Mouse (Mus musculus) kidney, adult 9 months (tissue): Measurements from ENCODE around the gene Serp2.

Source experiments
- DNase-seq: peaks from one replicate; pipeline ENCODE4 v3.0.0; 2022

The Serp2 gene

DNA sequence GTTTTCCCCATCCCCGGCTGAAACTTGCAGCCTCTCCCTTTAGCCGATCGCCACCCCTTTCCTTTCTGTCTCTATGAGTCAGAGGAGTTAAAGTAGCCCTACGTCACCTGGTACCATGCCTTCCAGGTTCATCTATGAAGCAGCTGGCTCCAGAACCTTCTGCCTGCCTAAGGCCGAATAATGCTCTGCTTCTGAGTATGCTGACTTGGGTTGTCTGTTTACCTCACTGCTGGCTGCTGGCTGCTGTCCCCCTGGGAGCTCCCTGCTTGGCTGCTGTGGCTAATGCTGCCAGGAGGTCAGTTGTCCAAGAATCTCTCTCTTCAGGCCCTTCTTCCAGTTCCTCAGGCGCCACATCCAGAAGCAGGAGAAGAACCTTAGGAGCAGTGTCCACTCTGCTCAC lies 30.2 kb downstream of the Serp2 start:
- no peak for DNase-seq

- DNase-seq, result no peak
Measured at GRCm38 (mm10) chr14:76523344-76523743, 33.3 kb downstream of the Serp2 start.

DNA sequence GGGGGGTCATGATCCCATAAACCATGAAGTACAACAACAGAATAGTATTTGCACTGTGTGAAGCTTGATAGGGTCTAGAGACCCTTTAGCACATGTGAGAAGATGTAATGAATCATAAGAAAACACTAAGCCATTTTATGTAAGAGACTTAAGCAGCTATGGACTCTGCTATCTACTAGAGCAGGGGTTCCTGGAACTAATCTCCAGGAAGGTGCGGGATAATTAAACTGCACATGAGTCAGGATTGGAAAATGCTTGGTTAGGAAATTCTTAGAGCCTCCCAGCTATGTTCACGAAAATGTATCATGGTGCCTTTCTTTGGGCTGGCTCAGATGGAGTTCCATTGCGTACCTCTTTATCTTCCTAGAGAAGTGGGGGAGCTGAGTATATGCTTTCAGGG lies 35.4 kb downstream of the Serp2 start:
- no peak for DNase-seq

- DNase-seq, result peak; percentile 40
Measured at GRCm38 (mm10) chr14:76520606-76521005, 36.1 kb downstream of the Serp2 start.

DNA sequence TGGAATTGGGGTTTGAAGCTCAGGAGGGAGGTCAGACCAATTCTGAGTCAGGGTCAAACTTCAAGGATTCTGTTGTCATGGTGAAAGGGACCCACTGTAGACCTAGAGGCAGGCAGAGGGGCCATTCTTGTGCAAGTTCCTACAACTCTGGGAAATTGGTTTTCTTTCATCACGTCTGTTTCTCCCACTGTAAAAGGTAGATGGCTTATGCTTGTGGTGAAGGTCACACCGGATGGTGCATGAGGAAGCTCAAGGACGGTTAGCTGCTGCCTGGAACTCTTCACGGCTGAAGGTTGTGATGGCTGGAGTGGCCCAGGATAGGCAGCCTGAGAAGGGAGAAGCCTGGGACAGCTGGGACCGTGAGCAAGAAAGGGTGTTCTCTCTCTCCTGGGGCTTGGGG lies 38.5 kb downstream of the Serp2 start:
- DNase-seq, result no peak

- DNase-seq, result no peak
Measured at GRCm38 (mm10) chr14:76515620-76516019, 41.1 kb downstream of the Serp2 start.

GRCm38 (mm10) chr14:76514050-76514585 lies 42.6 kb downstream of the Serp2 start:
- DNase-seq, result no peak

GRCm38 (mm10) chr14:76513395-76514049 lies 43.2 kb downstream of the Serp2 start:
- DNase-seq, result peak; percentile 45

- no peak for DNase-seq
Measured at GRCm38 (mm10) chr14:76511971-76512370, 44.7 kb downstream of the Serp2 start.

DNA sequence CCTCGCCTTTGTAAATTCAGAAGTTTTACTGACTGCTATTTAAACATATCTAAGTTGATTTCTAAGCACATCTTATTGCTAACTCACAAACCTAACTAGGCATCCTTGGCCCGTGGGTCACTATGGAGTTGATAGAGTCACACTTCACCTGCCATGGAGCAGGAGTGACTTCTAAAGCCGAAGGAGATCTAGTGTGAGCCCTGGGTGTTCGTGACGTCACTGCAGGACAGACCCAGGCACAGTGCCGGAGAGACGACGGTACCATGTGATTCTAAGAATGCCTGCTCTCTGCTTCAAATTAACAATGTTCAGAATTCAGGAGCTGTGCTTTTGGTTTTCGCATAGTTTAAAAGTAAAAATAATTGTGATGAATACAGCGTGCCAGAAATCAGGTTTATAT lies 48.0 kb downstream of the Serp2 start:
- no peak for DNase-seq

- DNase-seq, result no peak
Measured at GRCm38 (mm10) chr14:76507804-76508500, 48.7 kb downstream of the Serp2 start.

- no peak for DNase-seq
Measured at GRCm38 (mm10) chr14:76507357-76507756, 49.3 kb downstream of the Serp2 start.

DNA sequence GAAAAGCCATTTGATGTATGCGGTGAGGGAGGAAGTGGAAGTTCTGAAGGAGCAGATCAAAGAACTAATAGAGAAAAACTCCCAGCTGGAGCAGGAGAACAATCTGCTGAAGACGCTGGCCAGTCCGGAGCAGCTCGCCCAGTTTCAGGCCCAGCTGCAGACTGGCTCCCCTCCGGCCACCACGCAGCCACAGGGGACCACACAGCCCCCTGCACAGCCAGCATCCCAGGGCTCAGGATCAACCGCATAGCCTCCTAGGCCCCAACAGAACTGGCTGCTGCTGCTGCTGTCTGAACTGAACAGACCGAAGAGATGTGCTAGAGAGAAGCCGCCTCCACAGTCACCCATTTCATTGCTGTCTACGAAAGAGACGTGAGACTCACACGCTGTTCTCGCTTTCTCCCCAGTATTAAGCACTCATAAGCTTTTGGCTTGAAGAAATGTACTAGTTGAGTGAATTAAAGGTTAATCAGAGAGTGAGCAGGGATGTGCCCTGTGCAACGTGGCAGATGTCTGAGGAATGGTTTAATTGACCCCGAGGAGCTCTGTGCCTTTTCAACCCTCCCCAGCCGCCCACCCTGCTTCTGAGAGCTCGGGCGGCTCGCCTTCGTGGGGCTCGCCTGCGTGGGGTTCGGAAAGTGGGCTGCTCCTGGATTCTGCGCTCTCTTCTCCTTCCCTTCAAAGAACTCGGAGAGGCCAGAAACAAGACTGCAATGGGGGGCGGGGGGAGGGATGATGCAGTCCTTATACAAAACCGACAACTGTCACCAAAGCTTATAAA lies 50.1 kb downstream of the Serp2 start:
- no peak for DNase-seq

DNA sequence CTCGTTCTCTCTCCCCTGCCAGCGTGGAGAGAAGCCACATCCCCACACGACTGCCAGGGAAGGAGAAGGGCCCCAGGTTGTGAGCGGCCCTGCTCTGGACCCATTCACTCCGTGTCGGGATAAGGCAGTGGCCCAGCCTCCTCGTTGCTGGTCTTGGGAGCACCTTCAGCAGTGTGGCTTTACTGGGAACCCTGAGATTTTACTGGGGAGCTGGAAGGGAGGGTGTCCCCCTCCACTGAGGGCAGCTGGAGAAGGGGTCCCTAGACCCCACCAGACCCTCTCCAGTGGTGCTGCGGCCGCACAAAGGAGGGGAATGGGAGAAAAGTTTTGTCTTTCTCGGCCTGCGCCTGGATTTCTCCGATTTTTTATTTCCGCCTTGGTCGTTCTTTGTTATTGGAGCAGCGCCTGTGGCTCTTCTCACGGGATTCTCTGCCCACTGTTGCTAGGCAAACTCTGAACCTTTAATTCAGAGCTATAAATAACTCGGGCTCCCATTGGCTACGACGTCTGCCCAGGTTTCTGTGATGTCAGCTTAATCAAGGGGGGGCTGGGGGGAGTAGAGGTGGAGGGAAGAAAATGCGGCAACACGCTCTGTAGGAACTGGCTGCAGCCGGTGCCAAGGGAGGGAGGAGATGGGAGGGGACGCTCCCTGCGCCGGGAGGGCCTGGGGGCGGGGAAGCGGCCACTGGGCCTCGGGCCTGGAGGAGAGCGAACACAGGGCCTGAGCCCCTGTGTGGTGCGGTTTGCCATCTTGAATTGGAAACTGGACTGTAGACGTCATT lies 51.1 kb downstream of the Serp2 start:
- peak; percentile 94 for DNase-seq

DNA sequence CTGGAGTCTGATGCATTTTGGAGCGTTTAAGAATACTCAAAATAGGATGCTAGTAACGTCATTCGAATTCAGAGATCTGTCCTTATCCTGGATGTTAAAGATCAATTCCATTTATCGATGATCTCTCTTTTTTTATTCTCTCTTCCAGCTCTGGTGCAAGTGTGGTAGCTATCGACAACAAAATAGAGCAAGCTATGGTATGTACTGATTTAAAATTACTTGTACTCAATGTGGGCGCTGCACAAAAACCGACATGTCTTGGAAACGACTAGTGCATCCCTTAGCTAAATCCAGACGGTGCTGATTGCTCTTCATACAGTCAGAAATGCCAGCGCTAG lies 51.6 kb downstream of the Serp2 start:
- DNase-seq, result no peak

- DNase-seq, result peak; percentile 96
Measured at GRCm38 (mm10) chr14:76504121-76504737, 52.5 kb downstream of the Serp2 start.

DNA sequence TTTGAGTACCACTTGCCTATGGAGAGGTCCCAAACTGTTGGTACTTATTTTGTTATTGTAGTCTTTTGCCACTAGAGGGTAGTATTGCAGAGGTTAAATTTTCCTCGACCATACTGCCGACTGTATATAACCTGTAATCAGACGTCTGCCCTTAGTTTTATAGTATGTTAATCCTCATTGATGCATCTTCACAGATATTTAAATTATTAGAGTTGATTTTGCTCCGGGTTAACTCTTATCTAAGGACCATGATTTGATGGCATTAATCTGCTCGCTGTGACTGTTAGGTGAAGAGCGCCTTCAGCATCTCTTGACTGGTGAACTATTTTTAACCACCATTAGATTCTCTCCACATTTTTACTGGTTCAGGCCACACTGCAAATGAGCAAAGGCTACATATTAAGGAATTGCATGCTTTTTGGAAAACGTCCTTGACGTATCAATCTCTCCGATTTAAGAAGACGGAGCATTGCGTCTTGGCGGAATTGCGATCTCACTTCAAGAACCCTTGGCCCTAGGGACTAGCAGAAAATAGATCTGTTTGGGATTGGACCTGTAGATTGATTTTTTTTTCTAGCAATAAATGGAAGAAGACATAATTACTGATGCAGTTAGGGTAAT lies 53.3 kb downstream of the Serp2 start:
- DNase-seq, result peak; percentile 50

DNA sequence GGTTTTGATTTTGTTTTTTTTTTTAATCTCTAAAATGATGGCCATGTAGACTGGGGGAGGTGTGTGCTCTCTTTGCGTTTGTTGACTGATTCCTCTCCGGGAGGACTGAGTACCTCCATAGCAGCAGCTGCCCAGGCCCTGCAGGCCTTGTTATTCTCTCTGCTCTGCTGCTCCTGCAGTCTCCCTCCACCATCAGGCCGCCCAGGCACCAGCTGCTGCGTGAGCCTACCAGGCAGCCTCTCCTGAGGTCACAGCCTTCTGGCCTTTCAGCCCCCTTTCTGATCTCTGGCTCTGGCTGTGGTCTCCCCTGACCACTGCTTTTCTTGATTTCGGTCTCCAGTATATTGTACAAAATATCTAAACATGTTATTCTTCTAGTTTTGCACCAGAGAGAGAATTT lies 56.7 kb downstream of the Serp2 start:
- DNase-seq, result no peak

DNA sequence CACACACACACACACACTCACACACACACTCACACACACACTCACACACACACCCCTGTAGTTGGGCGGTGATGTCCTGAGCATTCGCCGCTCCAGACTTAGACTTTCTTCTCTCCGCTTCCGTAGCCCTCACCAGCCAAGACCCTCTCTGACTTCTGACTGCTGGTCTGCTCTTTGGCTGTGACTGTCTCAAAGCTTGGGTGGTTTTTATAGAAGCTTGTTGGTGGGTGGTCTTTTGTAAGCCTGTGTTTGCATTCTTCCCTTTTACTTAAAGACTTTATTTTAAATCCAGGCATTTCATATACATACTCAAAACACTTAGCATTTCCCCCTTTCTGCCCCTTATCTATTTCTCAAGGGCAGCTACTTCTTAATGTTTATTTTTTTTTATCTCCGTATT lies 57.2 kb downstream of the Serp2 start:
- DNase-seq, result no peak

DNA sequence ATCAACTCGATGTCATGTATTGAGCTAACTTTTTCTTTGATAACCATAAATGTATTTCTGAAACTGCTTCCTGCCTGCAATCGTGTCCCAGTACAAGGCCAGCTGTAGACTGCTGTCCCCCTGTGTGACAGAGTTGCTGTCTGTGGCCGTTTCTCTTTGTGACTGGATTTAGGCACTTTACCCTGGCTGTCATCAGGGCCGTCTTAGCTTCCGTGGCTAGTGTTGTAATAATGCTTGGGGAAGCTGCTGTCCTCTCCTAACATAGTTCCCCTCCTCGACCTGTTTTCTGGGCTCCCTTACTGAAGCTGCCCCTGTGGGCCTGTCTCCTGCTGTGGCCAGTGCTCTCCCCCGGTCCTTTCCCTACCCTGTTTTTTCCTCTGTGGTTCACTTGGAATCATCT lies 58.5 kb downstream of the Serp2 start:
- no peak for DNase-seq

- no peak for DNase-seq
Measured at GRCm38 (mm10) chr14:76497187-76497586, 59.5 kb downstream of the Serp2 start.

- peak; percentile 38 for DNase-seq
Measured at GRCm38 (mm10) chr14:76495022-76495421, 61.7 kb downstream of the Serp2 start.
